Comparison of ENCODE assay signal across 23 mouse cellular contexts in the genomic region with DNA sequence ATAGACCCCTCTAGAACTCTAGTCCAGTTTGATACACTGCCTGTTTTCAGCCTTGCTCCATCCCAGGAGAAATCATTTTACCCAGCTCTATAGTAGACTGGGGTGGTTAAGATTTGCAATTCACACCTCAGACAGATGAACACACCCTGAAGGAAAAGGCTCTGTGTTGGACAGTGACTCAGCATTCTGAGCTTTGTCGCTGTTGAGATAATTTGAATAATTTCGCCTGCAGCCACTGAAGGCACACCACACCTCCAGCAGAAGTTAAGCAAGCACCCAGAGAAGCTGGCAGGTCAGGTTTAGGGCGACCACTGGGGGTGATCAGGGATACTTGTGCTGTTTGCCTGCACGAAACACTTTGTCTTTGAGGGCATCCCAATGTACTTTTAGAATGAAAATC. TPM values are rescaled to one million over a fixed set of nuclear protein-coding genes. Genes with fewer than 3 reads are reported as not detected.
DNase-seq lines count a peak whose midpoint lies in the region; ATAC-seq and TF ChIP-seq lines count a peak whose summit lies in the region.
"Had no signal": no experiment of that assay in that cellular context is flagged by ENCODE, and none has a peak within 500 bp of the region (broad histone marks: within the 10 kb centered on the region; RNA-seq: fewer than 3 reads in every experiment).

No protein-coding gene starts in this region.

- DNase-seq in 3T3-L1 (ENCODE audit: low read depth, low spot score) (peak; percentile 24), CH12.LX (ENCODE audit: extremely low read depth) (peak; percentile 85), MEL-GATA-1-ER (ENCODE audit: extremely low read depth, low read depth) (peak; percentile 54)
- no peak for DNase-seq in kidney, adult 8-10 months
- no peak for DNase-seq in urinary bladder, postnatal 10 days (ENCODE audit: low spot score)
- DNase-seq in testis, postnatal 10 days (ENCODE audit: low spot score), result no peak
- DNase-seq: adrenal gland, postnatal 10 days; cerebellum, adult 9-10 months; kidney, adult 2 months; kidney, postnatal 10 days; right cerebral cortex, postnatal 4 days had no signal

- TF ChIP-seq CTCF in CH12.LX (conservative IDR thresholded peaks at IDR 0.05 in 1 of 2, IDR thresholded peaks at IDR 0.05 in 1 of 2; ENCODE audit: low read depth in 2 of 2, low read length in 2 of 2), result 0 out of 4 replicates have a peak, but pooled peaks of 1 of the 2 experiments have one; percentile 7

- H3K4me1 ChIP-seq in CH12.LX (ENCODE audit: control insufficient read depth in 1 of 2, insufficient read depth in 2 of 2), result peaks cover 4 to 38% of the 10 kb centered on the region in 2 experiments; a peak in 3 of 4 replicates
- peaks cover 8% of the 10 kb centered on the region for H3K4me1 ChIP-seq in forebrain, embryonic 15.5 days
- H3K4me1 ChIP-seq: lung, embryonic 15.5 days had no signal

- H3K4me2 ChIP-seq in CH12.LX (ENCODE audit: insufficient read depth, low read depth, poor library complexity, severe bottlenecking), result no peak overlapping the region; the same call in 1 of the 2 replicates
- H3K4me2 ChIP-seq in forebrain, embryonic 15.5 days (replicated peaks), result no peak overlapping the region
- H3K4me2 ChIP-seq: heart, embryonic 11.5 days; lung, embryonic 15.5 days; midbrain, embryonic 11.5 days had no signal

- no peak overlapping the region for H3K9ac ChIP-seq in CH12.LX (ENCODE audit: insufficient read depth, low read depth)
- H3K9ac ChIP-seq in forebrain, embryonic 15.5 days (replicated peaks), result no peak overlapping the region
- H3K9ac ChIP-seq: hindbrain, embryonic 15.5 days; lung, embryonic 15.5 days had no signal

- ATAC-seq in common myeloid progenitor, adult 5-6 weeks (replicated peaks; ENCODE audit: low read depth, poor library complexity, severe bottlenecking), result peak; percentile 60; the same call in 1 of the 2 replicates
- no peak for ATAC-seq in forebrain, embryonic 15.5 days (replicated peaks)

- no peaks in the 10 kb centered on the region for H3K27me3 ChIP-seq in CH12.LX (replicated peaks)
- no peaks in the 10 kb centered on the region for H3K27me3 ChIP-seq in forebrain, embryonic 15.5 days
- H3K27me3 ChIP-seq: hindbrain, embryonic 15.5 days; lung, embryonic 15.5 days had no signal

- H3K9me3 ChIP-seq in CH12.LX (replicated peaks; ENCODE audit: low read length), result peaks cover 4% of the 10 kb centered on the region
- H3K9me3 ChIP-seq in forebrain, embryonic 15.5 days, result no peaks in the 10 kb centered on the region
- H3K9me3 ChIP-seq: forebrain, embryonic 10.5 days; hindbrain, embryonic 15.5 days; limb, embryonic 10.5 days; lung, embryonic 15.5 days had no signal

- dilution Hi-C loops in CH12.LX (cut with MboI; ENCODE audit: extremely low pct_ligation_motif_present, extremely low pct_unique_long_range_greater_than_20kb, low sequenced_read_pairs), result no loop called here

- in situ Hi-C loops in CH12.LX (cut with MboI; ENCODE audit: low pct_ligation_motif_present, low pct_unique_long_range_greater_than_20kb, low sequenced_read_pairs), result no loop called here

- no peaks in the 10 kb centered on the region for H3K36me3 ChIP-seq in CH12.LX (replicated peaks in 1 of 2; ENCODE audit: control insufficient read depth in 1 of 2, insufficient read depth in 1 of 2, low read length in 1 of 2)
- no peaks in the 10 kb centered on the region for H3K36me3 ChIP-seq in forebrain, embryonic 15.5 days
- H3K36me3 ChIP-seq: forebrain, embryonic 10.5 days; hindbrain, embryonic 15.5 days; limb, embryonic 10.5 days; lung, embryonic 15.5 days had no signal

- no peak overlapping the region for H3K27ac ChIP-seq in CH12.LX (ENCODE audit: insufficient read depth, low read depth)
- no peak overlapping the region for H3K27ac ChIP-seq in forebrain, embryonic 15.5 days (replicated peaks)
- H3K27ac ChIP-seq: forebrain, embryonic 10.5 days; hindbrain, embryonic 15.5 days; limb, embryonic 10.5 days; lung, embryonic 15.5 days; macrophage had no signal

- no peaks in the 10 kb centered on the region for H3K79me2 ChIP-seq in CH12.LX (replicated peaks; ENCODE audit: control insufficient read depth, extremely low read depth, insufficient read depth, poor library complexity, severe bottlenecking)

- whole genome bisulfite sequencing in forebrain, embryonic 15.5 days, result 66% methylated on average over 4 of the region's 4 CpGs

- no peak; the same call in 1 of the 2 replicates for TF ChIP-seq EP300 in CH12.LX (IDR thresholded peaks at IDR 0.05; ENCODE audit: low read length)

- no peak for TF ChIP-seq POLR2A in CH12.LX (IDR thresholded peaks at IDR 0.05; ENCODE audit: low read depth, low read length)

- no peak overlapping the region for H3K4me3 ChIP-seq in CH12.LX (replicated peaks in 1 of 3; ENCODE audit: low read depth in 2 of 3, low read length in 2 of 3, poor library complexity in 1 of 3)
- H3K4me3 ChIP-seq in forebrain, embryonic 15.5 days, result no peak overlapping the region
- H3K4me3 ChIP-seq: forebrain, embryonic 10.5 days; hindbrain, embryonic 15.5 days; limb, embryonic 10.5 days; lung, embryonic 15.5 days had no signal

- TF ChIP-seq RAD21 in CH12.LX (IDR thresholded peaks at IDR 0.05; ENCODE audit: low read depth, low read length), result no peak; the same call in 1 of the 2 replicates

TF ChIP-seq in CH12.LX, 34 proteins besides CTCF, POLR2A, EP300 and RAD21:
- TF ChIP-seq SMC3 (IDR thresholded peaks at IDR 0.05; ENCODE audit: low read depth, low read length) (no peak), MAZ (IDR thresholded peaks at IDR 0.05; ENCODE audit: low read depth, low read length) (no peak), MAFK (IDR thresholded peaks at IDR 0.05; ENCODE audit: insufficient replicate concordance, low read length) (peak; percentile 63; the same call in 1 of the 2 replicates), MAX (IDR thresholded peaks at IDR 0.05; ENCODE audit: low read length) (no peak)

RNA-seq across cellular contexts. Expression of a gene that starts 4.4 kb away (rescaled TPM):
- total RNA-seq in CH12.LX (2012; rRNA removed), result not detected in 2 replicates
- total RNA-seq in CH12.LX (2014; rRNA removed), result not detected in 2 replicates
- 0.69 and 1.2 TPM in 2 replicates for polyA plus RNA-seq in CH12.LX (2012; ENCODE audit: insufficient read length, low read depth)
- 2.9 and 5.4 TPM in 2 replicates for total RNA-seq in common myeloid progenitor, adult 5-6 weeks (2017)
- 1.5 and 1.6 TPM in 2 replicates for polyA plus RNA-seq in forebrain, embryonic 15.5 days (2015; fragmentation: Nextera tagmentation; extraction: Ambion mirVana)
- total RNA-seq: gastrocnemius, postnatal 4 days; layer of hippocampus, adult 18-20 months; left cerebral cortex, adult 8-10 months had no signal
- polyA plus RNA-seq: macrophage had no signal

Comparison
In these comparisons a context has a peak if more than half of its experiments do, and no peak if none do; other contexts are left out.
1. DNase-seq: peak in 3T3-L1 (single experiment), CH12.LX (single experiment) and MEL-GATA-1-ER (single experiment); none in kidney, adult 8-10 months (0 of 2), urinary bladder, postnatal 10 days (single experiment) and testis, postnatal 10 days (single experiment).